Mouse (Mus musculus): Measurements from ENCODE around the gene Msantd3. TPM values are rescaled to one million over a fixed set of nuclear protein-coding genes. Genes with fewer than 3 reads are reported as not detected.

The Msantd3 gene
- polyA plus RNA-seq, 1 experiment, result 5.5 TPM

GRCm38 (mm10) chr4:48605650-48606049 is 65.9 kb downstream of the Msantd3 start:
- DNase-seq (ENCODE audit: low read depth), result no peak

- DNase-seq (ENCODE audit: low read depth), result no peak
Measured at GRCm38 (mm10) chr4:48609485-48609884, 69.8 kb downstream of the Msantd3 start.

GRCm38 (mm10) chr4:48610251-48610650 is 70.5 kb downstream of the Msantd3 start:
- DNase-seq (ENCODE audit: low read depth), result no peak

Other genes with a start within 250 kb of the Msantd3 start
- 16.5 and 18.2 TPM in 2 replicates for gene Tex10, start 66.5 kb upstream of the Msantd3 start, polyA plus RNA-seq (2012; rRNA removed)
- 7.1 and 10.7 TPM in 2 replicates for gene Tmeff1, start 45.2 kb downstream of the Msantd3 start, polyA plus RNA-seq (2012; rRNA removed)
- 0.08 TPM in 1 of 2 replicates, not detected in the other for gene Cavin4, start 123.6 kb downstream of the Msantd3 start, polyA plus RNA-seq (2012; rRNA removed)